Mouse (Mus musculus): Measurements from ENCODE around the gene Ghrhr.

GRCm38 (mm10) chr6:55326299-55326698 lies 49.8 kb upstream of the Ghrhr start:
- TF ChIP-seq CTCF (IDR thresholded peaks at IDR 0.05) (no peak), EP300 (IDR thresholded peaks at IDR 0.05; ENCODE audit: insufficient read depth, low read depth, low read length) (peak; percentile 93)
